Mouse (Mus musculus) left cerebral cortex, postnatal 14 days (tissue): ENCODE measurements around the gene Mfsd13b. TPM values are rescaled to one million over a fixed set of nuclear protein-coding genes. Genes with fewer than 3 reads are reported as not detected.
A peak's percentile ranks its signal among the peaks of the same experiment; 100 is the strongest.
"Not testable (repeated sequence)": the region's sequence is repeated elsewhere in the genome, so short reads cannot be mapped to it uniquely, and the experiment has no call there.

Experiments used
- DNase-seq, 2 experiments: peaks; one replicate each; pipeline ENCODE4 v3.0.0; 2021 to 2022; ENCODE audit warnings: low spot score in 2 of 2, mixed read lengths in 1 of 2
- intact Hi-C: fragments of 180-260 bp; cut with DNase I; formaldehyde crosslinking; loops from one replicate; pipeline ENCODE4 v1.15.1; 2025
- long read RNA-seq, 2 experiments: library from polyadenylated mRNA; stranded (forward); transcript quantifications; one replicate each; pipeline ENCODE4 v2.0.0; 2021
- total RNA-seq, 2 experiments: library from RNA; stranded (reverse); gene quantifications; 2 replicates each; pipeline ENCODE4 v1.2.3; 2021

The Mfsd13b gene
- under 1 TPM in 1 of 2 experiments, not detected in 1; 0.32 TPM for total RNA-seq
- long read RNA-seq, experiment 1, partial matches to known transcripts = 1 of 1 reads
- long read RNA-seq, experiment 1, other reads (novel, unspliced or antisense) = 0 of 1 reads
- long read RNA-seq, experiment 2 = 0 reads

DNA sequence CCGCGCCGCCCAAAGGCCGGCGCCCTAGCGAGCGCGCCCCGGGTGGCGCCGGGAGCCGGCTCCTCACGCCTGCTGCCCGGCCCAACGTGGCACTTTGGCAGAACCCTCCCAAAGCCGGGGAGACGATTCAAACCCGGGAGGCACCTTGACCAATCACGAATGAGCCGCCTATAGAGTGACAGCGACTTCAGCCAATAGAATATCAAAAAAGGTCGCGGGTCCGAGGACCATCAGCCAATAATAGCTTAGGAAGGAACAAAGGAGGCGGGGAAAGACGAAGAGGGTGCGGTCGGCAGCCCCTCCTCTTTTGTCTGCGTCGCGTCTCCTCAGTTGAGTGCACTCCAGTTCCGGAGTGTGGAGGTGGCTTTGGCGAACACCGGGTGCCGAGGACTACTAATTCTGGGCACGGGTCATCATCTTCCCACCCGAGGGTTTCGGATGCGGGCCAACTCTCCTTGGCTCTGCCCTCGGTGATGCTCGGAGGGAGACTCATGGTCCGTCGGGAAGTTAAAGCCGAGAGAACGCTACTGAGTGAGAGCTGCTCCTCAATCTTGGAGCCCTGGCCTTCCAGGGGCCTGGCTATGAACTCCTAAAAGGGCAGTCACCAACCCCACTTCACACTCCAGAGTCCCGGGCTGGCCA, at the start of gene Mfsd13b, which contains the start of gene Cdr2:
TSS of gene Mfsd13b (plus strand) at position 310 of the 642 bp plus-strand sequence.
TSS of gene Cdr2 (minus strand) at position 113 of the 642 bp plus-strand sequence.
- DNase-seq = peak; percentile 96 to 98
- intact Hi-C loops = loop anchor here (5.0 kb wide), 1 partner anchor 50 kb away; the partner anchor contains the start of gene Mettl9

DNA sequence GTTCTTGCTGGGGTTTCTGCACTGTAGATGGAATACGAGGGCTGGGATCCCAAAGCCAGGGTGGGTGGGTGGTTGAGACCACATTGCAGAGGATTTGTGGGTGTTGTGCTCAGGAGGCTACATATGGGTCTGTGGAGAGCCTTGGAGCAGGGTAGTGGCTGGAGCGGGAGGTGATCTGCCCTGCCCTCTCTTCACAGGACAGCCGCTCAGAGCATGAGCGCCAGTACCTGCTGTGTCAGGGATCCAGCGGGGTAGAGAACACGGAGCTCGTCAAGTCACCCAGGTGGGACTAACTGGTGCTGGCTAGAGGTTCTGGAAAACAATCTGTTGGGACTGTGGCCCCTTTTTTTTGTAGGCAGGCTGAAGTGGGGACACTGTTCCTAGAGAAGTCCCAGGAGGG, 49.2 kb upstream of the Mfsd13b start:
- DNase-seq = no peak
- intact Hi-C loops = no loop called here

- intact Hi-C loops = loop anchor here (2.0 kb wide), 2 partner anchors 131 to 187 kb away; no protein-coding TSS in a partner anchor
- DNase-seq = no peak
These were observed 48.6 kb upstream of the Mfsd13b start for GRCm38 (mm10) chr7:120933680-120934195.

GRCm38 (mm10) chr7:120934716-120935115, 47.6 kb upstream of the Mfsd13b start:
- intact Hi-C loops = loop anchor here (2.0 kb wide), 2 partner anchors 130 to 186 kb away; no protein-coding TSS in a partner anchor
- peak; percentile 55 to 63 for DNase-seq

- no peak for DNase-seq
- intact Hi-C loops = no loop called here
These were observed 45.8 kb upstream of the Mfsd13b start for GRCm38 (mm10) chr7:120936522-120936921.

GRCm38 (mm10) chr7:120938206-120938605, 44.1 kb upstream of the Mfsd13b start:
- intact Hi-C loops = no loop called here

GRCm38 (mm10) chr7:120940343-120940742, 42.0 kb upstream of the Mfsd13b start:
- intact Hi-C loops = no loop called here
- DNase-seq = no peak

More at GRCm38 (mm10) chr7:120938206-120938605, 44.1 kb upstream of the Mfsd13b start:
- DNase-seq = no peak

DNA sequence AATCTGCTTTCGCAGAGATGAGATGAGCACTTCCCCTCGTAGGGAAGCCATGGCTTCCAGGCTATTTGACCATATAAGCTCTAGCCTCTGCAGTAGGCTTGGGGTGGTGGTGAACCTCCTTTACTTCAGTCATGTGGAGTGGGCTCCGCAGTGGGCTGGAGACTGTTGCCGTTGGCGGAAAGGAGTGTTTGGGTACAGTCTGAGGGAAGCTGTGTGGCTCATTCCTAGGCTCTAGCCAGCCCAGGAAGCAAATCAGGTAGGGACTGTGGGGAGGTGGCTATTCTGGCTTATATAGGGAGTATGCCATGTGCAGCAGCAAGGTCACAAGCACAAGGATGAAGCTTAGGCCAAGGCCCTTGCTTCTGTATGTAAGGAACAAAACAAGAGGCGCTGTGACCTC, 41.1 kb upstream of the Mfsd13b start:
- DNase-seq = no peak
- intact Hi-C loops = no loop called here

DNA sequence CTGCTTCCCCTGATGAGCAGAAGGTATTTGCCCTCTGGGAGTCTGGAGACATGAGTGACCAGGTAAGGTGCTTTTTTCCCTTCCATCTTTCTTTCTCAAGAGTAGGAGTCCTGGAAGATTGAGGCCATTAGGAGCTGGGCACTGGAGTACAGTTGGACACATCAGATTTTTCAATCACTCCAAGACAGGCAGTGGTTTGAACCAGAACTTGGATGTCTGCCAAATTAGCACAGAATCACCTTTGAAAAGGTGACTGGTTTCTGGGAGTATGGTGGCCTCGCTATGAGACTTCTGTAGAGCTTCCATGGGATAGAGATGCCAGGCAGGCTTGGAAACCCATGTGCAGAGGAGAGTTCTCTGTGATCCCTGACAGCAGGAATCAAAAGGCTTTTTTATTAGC, 39.8 kb upstream of the Mfsd13b start:
- no peak for DNase-seq
- intact Hi-C loops = no loop called here

- no peak for DNase-seq
- intact Hi-C loops = no loop called here
These were observed 38.3 kb upstream of the Mfsd13b start for GRCm38 (mm10) chr7:120943936-120944509.

DNA sequence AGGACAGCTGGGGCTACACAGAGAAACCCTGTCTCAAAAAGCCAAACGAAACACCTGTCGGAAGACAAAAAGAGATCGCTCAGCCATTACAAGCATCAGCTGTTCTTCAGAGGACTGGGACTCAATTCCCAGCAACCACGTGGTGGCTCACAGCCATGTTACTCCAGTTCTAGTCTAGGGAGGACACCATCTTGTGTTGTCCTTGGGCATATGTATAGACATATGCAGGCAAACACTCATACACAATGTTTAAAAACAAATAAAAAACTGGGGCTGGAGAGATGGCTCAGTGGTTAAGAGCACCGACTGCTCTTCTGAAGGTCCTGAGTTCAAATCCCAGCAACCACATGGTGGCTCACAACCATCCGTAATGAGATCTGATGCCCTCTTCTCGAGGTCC, 28.7 kb upstream of the Mfsd13b start:
- intact Hi-C loops, DNase-seq: not testable (repeated sequence)

DNA sequence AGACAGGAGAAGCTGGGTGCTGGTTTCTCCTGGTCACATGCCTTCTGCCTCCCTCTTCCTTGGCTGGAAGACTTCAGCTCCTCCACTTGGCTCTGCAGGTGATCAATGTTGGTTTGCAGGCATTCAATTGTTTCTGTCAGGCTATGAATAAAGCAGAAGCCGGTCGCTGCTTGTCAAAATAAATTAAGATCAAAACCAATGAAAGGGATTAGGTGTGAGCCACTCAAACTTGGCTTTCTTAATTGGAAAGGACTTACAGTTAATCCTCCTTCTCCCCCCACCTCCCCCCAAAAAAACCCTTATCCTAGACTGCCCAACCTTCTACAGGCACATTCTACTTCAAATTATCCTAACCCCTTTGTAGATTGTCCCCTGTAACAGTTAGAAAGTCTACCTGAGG, 22.2 kb upstream of the Mfsd13b start:
- DNase-seq = no peak
- intact Hi-C loops = no loop called here

GRCm38 (mm10) chr7:120960601-120961000, 21.7 kb upstream of the Mfsd13b start:
- no peak for DNase-seq
- intact Hi-C loops = no loop called here

GRCm38 (mm10) chr7:120961893-120962292, 20.4 kb upstream of the Mfsd13b start:
- intact Hi-C loops = no loop called here
- no peak for DNase-seq

GRCm38 (mm10) chr7:120963126-120963525, 19.2 kb upstream of the Mfsd13b start:
- intact Hi-C loops = no loop called here

DNA sequence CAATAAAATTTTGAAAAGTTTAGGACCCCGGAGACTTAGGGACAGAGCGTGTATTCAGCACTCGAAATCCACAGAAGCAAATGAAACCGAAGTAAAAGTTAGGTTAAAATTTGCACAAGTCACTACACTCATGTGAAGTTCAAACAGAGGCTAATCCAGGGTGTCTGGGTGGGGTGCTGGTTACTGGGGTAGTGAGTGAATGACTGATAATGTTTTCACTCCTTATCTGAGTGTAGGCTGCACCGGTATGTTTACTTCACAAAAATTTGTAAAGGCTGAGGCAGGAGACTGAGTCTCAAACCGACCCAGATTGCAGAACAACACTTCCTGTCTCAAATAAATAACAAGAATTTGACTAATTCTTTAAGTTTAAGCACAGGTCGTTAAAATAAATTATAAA, 13.1 kb upstream of the Mfsd13b start:
- no peak for DNase-seq
- intact Hi-C loops = no loop called here

More at GRCm38 (mm10) chr7:120963126-120963525, 19.2 kb upstream of the Mfsd13b start:
- DNase-seq = no peak

- no peak for DNase-seq
- intact Hi-C loops = no loop called here
These were observed 12.2 kb upstream of the Mfsd13b start for GRCm38 (mm10) chr7:120970112-120970511.

GRCm38 (mm10) chr7:120972471-120972870, 9.8 kb upstream of the Mfsd13b start:
- DNase-seq, intact Hi-C loops: not testable (repeated sequence)

DNA sequence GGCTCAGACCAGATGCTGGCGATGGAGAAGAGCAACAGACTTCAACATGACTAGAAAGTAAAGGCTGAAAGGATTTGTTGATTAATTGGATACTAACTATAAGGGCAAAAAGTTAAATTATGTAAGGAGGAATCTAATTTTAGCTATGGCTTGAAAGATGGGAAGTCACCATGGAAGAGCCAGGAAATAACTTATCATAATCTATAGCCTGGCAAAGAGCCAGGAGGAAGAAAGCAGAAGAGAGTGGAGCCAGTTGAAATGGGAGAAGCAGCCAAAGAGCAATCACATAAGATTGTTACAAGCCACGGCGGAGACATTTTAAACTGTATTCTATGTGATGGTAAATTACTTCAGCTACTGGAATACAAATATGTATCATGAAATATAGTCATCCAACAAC, 8.3 kb upstream of the Mfsd13b start:
- intact Hi-C loops = no loop called here
- no peak for DNase-seq

DNA sequence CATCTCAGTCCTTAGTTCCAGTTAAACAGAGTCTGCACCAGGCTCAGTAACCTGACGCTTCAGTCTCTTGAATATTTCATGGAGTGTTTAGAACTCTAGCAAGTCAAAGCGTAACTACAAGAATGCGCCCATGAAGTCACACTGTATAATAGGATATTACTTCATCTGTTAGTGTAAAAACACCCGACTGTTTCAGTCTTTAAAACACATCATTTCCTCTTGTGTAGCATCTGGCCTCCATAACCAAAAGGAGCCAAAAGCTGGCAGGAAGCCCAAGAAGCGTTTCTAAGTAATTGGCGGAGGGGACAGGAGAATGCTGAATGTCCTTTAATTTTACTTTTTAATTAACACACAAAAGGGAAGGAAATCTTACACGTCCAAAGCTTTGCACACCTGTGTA, 5.2 kb upstream of the Mfsd13b start:
- no peak for DNase-seq
- intact Hi-C loops = no loop called here
